Mouse (Mus musculus): ENCODE results near the gene Fam83d.

GRCm38 (mm10) chr2:158726252-158726651, 41.6 kb upstream of the Fam83d start:
- no peak for TF ChIP-seq POLR2A (IDR thresholded peaks at IDR 0.05; ENCODE audit: extremely low read depth, insufficient read depth, low read length)
- TF ChIP-seq CTCF (IDR thresholded peaks at IDR 0.05; ENCODE audit: extremely low read depth, insufficient read depth, low read length): no peak

All from cortical plate, adult 2 months (tissue).